Mouse (Mus musculus): Measurements from ENCODE around the gene Spns3.

Spns3 gene

DNA sequence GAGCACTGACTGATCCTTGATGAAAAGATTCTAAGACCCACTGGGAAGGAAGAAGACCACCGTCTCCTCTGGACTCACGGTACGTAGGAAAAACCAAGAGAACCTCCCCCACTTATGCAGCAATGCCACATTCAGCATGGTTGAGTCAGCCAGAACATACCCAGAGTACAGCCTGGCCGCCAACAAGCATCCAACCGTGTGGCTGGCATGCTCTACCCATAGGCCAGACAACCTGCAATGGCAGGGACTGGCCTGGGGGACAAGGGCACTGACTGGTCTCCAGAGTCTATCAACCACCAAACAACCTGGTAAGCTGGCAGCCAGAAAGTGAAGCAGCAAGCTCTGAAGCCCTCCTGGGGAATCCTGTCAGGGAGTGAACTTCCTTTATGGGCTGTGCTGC is 41.7 kb downstream of the Spns3 start:
- DNase-seq, result peak; percentile 69 to 77

DNA sequence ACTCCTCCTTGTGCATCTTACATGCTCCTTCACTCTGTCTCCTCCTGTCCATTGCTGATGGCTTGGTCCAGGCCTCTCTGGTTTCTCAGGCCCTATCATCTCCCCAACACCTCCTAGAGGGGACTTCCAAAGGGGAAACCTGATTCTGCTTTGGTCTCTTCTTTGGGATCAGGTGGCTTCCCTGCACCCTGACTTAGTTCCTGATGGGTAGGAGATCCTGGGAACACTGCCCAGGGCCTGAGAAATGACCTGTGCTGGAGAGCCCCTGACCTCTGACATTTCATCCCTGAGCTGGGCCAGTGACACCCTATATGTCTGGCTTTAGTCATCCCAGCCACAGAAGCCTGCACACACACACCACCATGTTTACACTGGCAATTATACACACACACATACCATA is 42.7 kb downstream of the Spns3 start:
- no peak for DNase-seq

GRCm38 (mm10) chr11:72504016-72504797 is 46.1 kb downstream of the Spns3 start:
- no peak for DNase-seq

- no peak for DNase-seq
Measured at GRCm38 (mm10) chr11:72503501-72503921, 46.8 kb downstream of the Spns3 start.

DNA sequence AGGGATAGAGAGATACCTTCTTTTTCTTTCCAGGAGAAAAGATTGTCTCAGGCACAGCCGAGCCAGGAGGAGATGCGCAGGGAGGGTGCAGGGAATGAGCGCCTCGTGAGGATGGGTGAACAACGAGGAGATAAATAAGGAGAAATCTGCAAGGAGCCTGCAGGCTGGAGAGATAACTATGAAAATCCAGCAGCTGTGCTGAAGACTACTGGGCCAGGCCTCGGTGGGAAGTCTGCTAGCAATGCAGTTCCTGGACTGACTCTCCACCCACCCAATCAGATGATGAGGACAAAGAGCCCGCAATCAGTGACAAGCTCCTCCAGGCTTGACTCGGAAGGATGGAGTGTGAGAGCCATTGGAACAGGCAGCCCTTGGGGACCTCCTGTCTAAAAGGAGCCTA is 48.1 kb downstream of the Spns3 start:
- no peak for DNase-seq

DNA sequence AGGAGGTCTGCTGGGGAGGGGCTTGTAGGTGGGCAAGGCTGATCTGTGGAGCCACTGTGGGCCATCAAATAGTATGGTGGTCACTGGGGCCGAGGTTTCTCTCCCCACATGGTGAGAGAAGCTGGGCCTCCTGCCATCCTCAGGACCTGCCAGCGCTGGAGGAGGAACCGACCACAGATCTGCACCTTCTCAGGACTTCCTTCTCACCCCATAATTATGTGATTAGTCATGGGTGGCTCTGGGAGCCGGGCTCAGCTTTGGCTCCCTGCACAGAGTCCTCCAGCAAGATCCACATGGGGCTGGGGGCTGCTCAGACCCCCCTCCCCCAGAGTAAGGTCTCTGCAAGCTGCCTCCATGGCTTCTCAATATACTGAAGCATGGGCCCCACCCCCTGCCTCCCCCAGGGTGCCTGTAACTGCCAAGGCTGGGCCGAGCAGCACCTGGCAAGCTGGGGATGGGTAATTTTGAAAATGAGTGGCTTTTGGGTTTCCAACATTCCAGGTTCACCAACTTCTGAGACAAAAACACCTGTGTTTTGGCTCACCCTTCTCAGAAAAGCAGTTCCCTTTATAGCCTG is 48.8 kb downstream of the Spns3 start:
- DNase-seq, result no peak

DNA sequence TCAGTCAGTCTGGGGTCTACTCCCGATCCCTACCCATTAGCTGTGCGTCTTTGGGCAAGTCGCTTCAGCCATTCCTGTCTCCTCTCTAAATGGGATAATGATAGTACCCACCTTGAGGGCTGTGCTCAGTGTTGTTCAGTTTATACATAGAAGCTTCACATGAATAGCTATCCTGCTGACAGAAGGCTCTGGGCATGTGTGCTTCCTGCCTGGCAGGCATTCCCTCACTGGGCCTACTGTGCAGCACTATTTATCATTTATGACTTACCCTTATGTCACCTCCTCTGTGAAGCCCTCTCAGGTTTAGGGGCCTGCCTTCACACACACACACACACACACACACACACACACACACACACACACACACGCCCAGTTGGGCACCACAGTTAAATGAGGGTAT is 50.2 kb downstream of the Spns3 start:
- no peak for DNase-seq

DNA sequence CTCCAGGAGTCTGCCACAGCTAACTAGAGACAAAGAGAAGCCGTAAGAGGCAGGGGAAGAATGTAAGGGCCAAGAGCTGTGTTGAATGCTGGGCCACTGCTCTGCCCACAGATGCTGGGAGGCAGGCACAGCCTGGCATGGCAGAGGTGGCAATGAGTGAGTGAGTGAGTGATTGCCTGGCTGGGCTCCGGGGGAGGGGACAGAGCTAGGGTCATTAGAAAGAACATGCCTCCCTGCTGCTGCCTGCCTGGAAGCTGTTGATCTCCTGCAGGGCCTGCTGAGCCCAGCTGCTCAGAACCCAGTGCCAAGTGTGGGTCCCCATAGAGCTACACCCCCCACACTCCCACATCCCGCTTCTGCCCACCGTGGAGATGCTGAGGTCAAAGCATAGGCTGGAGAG is 52.9 kb downstream of the Spns3 start:
- DNase-seq, result no peak

DNA sequence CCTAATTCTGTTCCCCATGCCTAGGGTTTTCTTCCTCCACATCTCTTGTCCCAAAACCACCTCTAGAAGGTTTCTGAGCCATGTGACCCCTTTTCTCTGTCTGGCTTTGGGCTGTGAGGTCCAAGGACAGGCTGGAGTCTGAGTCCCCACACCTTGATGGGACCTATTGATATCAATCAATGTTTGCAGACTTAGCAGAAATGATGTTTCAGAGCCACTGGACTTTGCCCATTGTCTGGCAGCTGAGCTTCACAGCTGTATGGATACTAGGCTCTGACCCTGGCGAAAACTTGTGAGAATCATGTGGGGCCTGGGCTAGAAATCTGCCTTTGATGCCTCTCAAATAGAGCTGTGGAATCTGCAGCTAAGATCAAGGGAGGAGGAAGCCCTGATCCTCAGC is 53.5 kb downstream of the Spns3 start:
- DNase-seq, result no peak

- no peak for DNase-seq
Measured at GRCm38 (mm10) chr11:72496066-72496465, 54.2 kb downstream of the Spns3 start.

DNA sequence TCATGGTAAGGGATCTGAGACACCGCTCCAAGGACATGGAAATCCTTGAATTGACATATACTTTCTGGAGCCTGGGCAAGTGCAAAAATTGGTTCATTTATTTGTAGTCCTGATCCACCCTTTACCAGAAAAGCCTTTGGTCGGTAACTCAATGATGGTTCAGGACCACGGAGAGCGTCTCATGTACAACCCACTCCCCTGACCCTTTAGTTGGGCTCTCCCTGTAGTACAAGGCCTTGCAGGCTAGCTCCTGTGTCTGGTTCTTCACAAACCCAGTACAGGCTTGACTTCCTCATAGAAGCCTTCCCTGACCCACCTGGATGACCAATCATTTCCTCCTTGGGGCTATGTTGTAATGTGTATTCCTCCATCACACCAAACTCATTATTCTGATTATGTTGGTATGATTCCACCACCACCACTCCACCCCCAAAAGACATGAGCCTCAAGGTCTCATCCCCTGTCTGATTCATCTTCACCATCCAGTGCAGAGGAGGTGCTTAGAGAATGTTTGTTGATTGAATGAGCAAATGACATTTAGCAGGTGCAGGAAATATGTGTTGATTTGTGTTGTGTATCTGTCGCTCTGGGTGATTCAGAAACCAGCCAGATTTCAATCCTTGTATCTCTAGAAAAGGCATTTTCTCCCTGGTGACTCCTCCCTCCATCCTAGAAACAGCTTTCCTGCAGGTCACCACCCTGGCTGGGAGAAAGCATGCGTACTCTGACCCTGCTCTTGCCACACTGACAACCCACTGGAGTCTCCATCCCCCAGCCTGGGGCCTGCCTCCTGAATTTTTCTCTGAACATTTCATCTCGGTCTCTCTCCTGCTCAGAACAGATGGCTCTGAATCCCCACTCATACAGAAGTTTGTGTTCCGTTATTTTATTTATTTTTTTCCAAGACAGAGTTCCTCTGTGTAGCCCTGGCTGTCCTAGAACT is 56.0 kb downstream of the Spns3 start:
- DNase-seq, result no peak

DNA sequence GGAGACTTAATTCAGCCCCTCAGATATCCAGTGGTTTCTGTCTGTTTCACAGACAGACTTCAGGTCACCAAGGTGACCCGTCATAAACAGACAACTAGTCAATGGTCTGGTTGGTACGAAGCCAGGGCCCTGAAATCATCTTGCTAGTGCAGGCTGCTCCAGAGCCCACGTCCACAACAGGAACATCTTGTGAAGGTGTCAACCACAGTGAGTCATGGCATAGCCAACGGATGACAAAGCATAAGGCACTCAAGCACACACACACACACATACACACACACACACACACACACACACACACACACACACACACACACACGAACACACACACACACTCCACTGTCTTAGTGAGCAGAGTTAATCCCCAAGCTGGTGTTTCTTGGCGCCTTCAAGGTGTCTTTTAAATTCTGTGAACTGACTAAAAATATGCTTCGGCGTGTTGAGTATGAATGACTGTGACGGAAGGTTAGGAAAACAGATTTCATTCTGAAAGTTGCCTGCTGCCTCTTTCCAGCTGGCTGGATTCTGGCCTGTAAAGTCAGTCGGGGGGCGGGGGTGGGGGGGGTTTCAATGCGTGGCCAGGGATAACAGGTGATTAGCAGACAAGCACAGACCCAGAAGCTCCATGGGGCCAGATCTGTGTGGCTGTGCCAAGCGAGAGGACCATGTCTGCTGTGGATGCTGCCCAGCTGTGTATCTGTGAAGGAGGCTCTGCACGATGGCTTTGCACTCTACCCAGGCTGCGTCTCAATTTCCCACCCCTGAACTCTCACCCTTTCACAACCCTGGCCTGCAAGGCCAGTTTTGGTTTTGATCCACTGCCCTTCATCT is 59.0 kb downstream of the Spns3 start:
- no peak for DNase-seq

DNA sequence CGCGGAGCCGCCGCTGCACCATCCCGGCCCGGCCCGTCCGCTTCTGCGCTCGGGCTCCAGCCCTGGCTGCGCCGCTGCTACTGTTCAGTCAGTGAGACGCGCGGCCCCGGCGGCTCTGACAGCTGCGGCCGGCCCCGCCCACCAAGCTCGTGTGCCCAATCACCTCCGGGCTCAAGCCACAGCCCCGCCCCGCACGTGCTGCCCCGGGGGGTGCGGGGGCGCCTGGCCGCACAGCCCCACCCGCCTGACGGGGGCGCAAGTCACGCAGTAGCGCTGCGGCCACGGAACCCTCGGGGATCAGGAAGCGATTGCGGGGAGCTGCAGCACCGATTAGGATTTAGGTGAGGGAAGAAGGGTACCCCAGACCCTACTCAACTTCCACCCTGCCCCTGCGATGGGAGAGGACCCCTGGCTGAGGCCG is 60.4 kb downstream of the Spns3 start, which contains the start of gene Spns2:
TSS of gene Spns2 (minus strand) at position 24 of the 421 bp plus-strand sequence.
- DNase-seq, result peak; percentile 91

DNA sequence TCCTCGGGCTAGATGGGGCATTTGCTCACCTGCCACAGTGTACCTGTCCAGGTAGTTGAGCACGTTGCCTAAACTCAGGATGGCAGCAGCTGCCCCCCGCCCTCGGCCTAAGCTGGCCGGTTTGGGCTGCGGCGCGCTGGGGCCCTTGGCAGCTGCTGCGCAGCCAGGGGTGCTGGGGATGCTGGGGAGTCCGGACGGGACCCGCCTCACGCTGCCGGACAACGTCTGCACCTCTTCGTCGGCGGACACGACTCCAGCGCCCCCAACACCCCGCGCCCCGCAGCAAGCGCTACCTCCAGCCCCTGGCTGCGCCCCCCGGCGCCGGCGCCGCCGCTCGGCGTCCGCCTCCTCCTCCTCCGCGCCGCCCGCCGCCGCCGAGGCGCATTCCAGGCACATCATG is 60.9 kb downstream of the Spns3 start:
- DNase-seq, result no peak

GRCm38 (mm10) chr11:72488753-72489271 is 61.5 kb downstream of the Spns3 start:
- DNase-seq, result peak; percentile 60 to 75

DNA sequence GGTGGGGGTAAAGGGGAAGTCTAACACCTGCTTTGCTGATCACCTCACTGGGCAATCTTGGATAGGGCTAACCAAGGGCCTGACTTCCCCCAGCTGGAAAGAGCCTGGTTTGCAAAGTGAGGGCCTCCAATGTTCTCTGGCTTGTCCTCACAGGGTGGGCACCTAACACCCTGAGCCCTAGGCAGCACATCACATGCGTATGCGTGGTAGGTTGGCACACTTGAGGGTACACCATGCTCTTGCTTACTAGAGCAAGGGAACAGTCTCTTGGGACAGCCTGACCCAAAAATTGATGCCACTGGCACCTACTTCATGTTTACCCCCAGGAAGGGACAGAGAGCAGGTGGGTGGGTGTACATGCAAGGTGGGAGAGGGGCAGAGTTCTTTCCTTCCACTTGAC is 62.6 kb downstream of the Spns3 start:
- no peak for DNase-seq

GRCm38 (mm10) chr11:72487171-72487570 is 63.1 kb downstream of the Spns3 start:
- DNase-seq, result no peak

DNA sequence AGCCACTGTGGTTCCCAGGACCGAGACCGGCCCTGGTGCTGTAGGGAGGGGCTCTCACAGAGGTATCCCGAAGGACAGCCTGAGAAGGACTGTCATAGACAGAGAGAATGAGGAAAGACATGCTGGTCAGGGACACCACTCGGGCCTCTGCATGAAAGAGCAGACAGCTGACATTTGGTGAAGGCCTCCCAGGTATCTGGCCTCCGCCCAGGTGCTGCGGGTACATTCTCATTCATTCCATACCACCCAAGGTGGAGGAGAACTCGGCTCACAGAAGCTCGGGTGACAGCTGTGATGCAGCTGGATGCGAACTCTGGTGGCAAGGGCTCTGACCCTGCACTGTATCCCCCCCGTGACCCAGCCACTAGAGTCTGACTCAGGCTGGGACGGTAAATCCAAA is 64.3 kb downstream of the Spns3 start:
- DNase-seq, result peak in 1 of 2 experiments; percentile 54

GRCm38 (mm10) chr11:72485157-72485556 is 65.1 kb downstream of the Spns3 start:
- peak; percentile 60 for DNase-seq

DNA sequence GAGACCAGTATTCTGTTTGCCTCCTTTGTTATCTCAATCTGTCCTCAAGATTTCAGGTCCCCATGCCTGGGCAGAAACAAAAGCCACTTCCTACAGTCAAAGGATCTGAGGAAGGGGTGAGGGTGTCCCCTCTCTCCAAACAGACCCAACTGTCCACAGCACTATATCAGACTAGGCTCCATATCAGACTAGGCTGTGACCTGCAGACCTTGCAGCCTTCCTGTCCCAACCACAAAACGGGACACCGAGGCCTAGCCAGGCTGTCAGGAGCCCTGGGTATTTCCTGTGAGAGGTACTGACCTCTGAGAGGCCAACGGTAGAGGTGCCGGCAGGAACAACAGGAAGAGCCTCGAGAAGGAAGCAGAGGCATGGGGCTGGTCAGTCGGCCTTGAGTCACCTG is 65.8 kb downstream of the Spns3 start:
- no peak for DNase-seq

GRCm38 (mm10) chr11:72481952-72482351 is 68.4 kb downstream of the Spns3 start:
- no peak for DNase-seq

- no peak for DNase-seq
Measured at GRCm38 (mm10) chr11:72481313-72481712, 69.0 kb downstream of the Spns3 start.

Data from cerebellum, postnatal 14 days (tissue).